Mouse (Mus musculus) stomach, postnatal 0 days (tissue): Measurements from ENCODE around the gene Cavin1.

Source experiments
- CTCF ChIP-seq: IDR thresholded peaks from 2 replicates; pipeline ENCODE4 v1.5.1; 2016; ENCODE audit warnings: antibody characterized with exemption, low read depth, mild to moderate bottlenecking, moderate library complexity
- EP300 ChIP-seq: optimal IDR thresholded peaks from 2 replicates; pipeline ENCODE3; 2016; ENCODE audit warnings: antibody characterized with exemption

DNA sequence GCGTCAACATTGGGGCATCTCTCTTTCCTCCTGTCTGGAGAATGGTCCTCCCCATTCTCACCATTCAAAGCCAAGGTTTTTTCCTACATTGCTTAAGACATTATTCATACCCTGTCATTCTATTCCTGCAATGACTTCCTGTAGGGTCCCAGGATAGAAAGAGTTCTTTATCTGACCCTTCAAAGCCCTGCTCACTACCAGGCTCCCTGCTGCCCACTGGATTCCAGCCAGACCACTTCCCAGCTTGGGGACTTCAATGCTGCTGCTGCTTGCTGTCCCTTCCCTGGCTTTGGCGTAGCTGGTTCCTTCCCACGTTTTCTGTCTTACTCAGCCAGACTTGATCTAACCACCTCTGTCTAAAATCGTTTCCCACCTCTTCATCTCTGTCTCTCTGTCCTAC is 23.8 kb downstream of the Cavin1 start:
- TF ChIP-seq EP300 (no peak), CTCF (no peak)
